Mouse (Mus musculus) central nervous system, embryonic 14 days (tissue): ENCODE measurements around the gene Olfr484. TPM values are rescaled to one million over a fixed set of nuclear protein-coding genes. Genes with fewer than 3 reads are reported as not detected.

Experiments
- polyA plus RNA-seq: library from polyadenylated mRNA; depleted of rRNA; stranded (reverse); fragments of >200 nt; gene quantifications from 2 replicates; pipeline ENCODE4 v1.2.3, GENCODE M21; 2012; rRNA removed

The Olfr484 gene
- not detected in 2 replicates for polyA plus RNA-seq

GRCm38 (mm10) chr7:108127349-108127748 lies at the start of gene Olfr484:
Olfr484 (minus strand) TSS chr7:108127449.

GRCm38 (mm10) chr7:108172642-108173041 lies 45.4 kb upstream of the Olfr484 start, which contains the start of gene Olfr486:
Olfr486 (minus strand) TSS chr7:108172742.

GRCm38 (mm10) chr7:108159771-108160170 lies 32.5 kb upstream of the Olfr484 start, which contains the start of gene Olfr485:
Olfr485 (minus strand) TSS chr7:108159871.

GRCm38 (mm10) chr7:108100549-108100948 lies 26.7 kb downstream of the Olfr484 start, which contains the start of gene Olfr483:
Olfr483 (plus strand) TSS chr7:108100849.

GRCm38 (mm10) chr7:108097486-108097885 lies 29.8 kb downstream of the Olfr484 start, which contains the start of gene Olfr482:
Olfr482 (minus strand) TSS chr7:108097586.

GRCm38 (mm10) chr7:108079555-108079954 lies 47.7 kb downstream of the Olfr484 start, which contains the start of gene Olfr481:
Olfr481 (plus strand) TSS chr7:108079855.

Other genes with a start within 250 kb of the Olfr484 start
- not detected in 2 replicates for gene Olfr472, start 229.5 kb downstream of the Olfr484 start, polyA plus RNA-seq
- not detected in 2 replicates for gene Olfr473, start 197.0 kb downstream of the Olfr484 start, polyA plus RNA-seq
- gene Olfr474, start 172.8 kb downstream of the Olfr484 start, polyA plus RNA-seq = not detected in 2 replicates
- not detected in 2 replicates for gene Olfr476, start 162.6 kb downstream of the Olfr484 start, polyA plus RNA-seq
- not detected in 2 replicates for gene Olfr477, start 140.8 kb downstream of the Olfr484 start, polyA plus RNA-seq
- not detected in 2 replicates for gene Olfr478, start 93.5 kb downstream of the Olfr484 start, polyA plus RNA-seq
- not detected in 2 replicates for gene Olfr479, start 76.8 kb downstream of the Olfr484 start, polyA plus RNA-seq
- gene Olfr480, start 60.1 kb downstream of the Olfr484 start, polyA plus RNA-seq = not detected in 2 replicates
- gene Olfr481, start 47.6 kb downstream of the Olfr484 start, polyA plus RNA-seq = not detected in 2 replicates
- gene Olfr482, start 29.9 kb downstream of the Olfr484 start, polyA plus RNA-seq = not detected in 2 replicates
- not detected in 2 replicates for gene Olfr483, start 26.6 kb downstream of the Olfr484 start, polyA plus RNA-seq
- not detected in 2 replicates for gene Olfr485, start 32.4 kb upstream of the Olfr484 start, polyA plus RNA-seq
- gene Olfr486, start 45.3 kb upstream of the Olfr484 start, polyA plus RNA-seq = not detected in 2 replicates
- gene Olfr487, start 87.2 kb upstream of the Olfr484 start, polyA plus RNA-seq = not detected in 2 replicates
- gene Olfr488, start 130.9 kb upstream of the Olfr484 start, polyA plus RNA-seq = not detected in 2 replicates
- gene Olfr490, start 161.5 kb upstream of the Olfr484 start, polyA plus RNA-seq = not detected in 2 replicates
- gene Olfr491, start 186.0 kb upstream of the Olfr484 start, polyA plus RNA-seq = not detected in 2 replicates
- gene Olfr492, start 196.2 kb upstream of the Olfr484 start, polyA plus RNA-seq = not detected in 2 replicates
- not detected in 2 replicates for gene Olfr493, start 219.5 kb upstream of the Olfr484 start, polyA plus RNA-seq
- gene Olfr494, start 237.9 kb upstream of the Olfr484 start, polyA plus RNA-seq = not detected in 2 replicates